Mouse (Mus musculus): ENCODE measurements around the gene Trim25.
"Not testable (repeated sequence)": the region's sequence is repeated elsewhere in the genome, so short reads cannot be mapped to it uniquely, and the experiment has no call there.

The Trim25 gene

GRCm38 (mm10) chr11:88994492-88994891, 4.7 kb upstream of the Trim25 start:
- no peak for DNase-seq (ENCODE audit: low spot score)

- DNase-seq (ENCODE audit: low spot score), result no peak
These were observed 3.6 kb upstream of the Trim25 start for GRCm38 (mm10) chr11:88995616-88996015.

- DNase-seq (ENCODE audit: low spot score), result no peak
These were observed 2.7 kb upstream of the Trim25 start for GRCm38 (mm10) chr11:88996427-88996826.

GRCm38 (mm10) chr11:88997343-88997742, 1.8 kb upstream of the Trim25 start:
- not testable (repeated sequence) for DNase-seq (ENCODE audit: low spot score)

GRCm38 (mm10) chr11:88998406-88998805, 770 bp upstream of the Trim25 start:
- no peak for DNase-seq (ENCODE audit: low spot score)

GRCm38 (mm10) chr11:88999723-89000526, 749 bp downstream of the Trim25 start:
- DNase-seq (ENCODE audit: low spot score), result no peak

- no peak for DNase-seq (ENCODE audit: low spot score)
These were observed 1.3 kb downstream of the Trim25 start for GRCm38 (mm10) chr11:89000527-89000819.

- DNase-seq (ENCODE audit: low spot score), result no peak
These were observed 2.4 kb downstream of the Trim25 start for GRCm38 (mm10) chr11:89001569-89001968.

GRCm38 (mm10) chr11:89002068-89002467, 2.9 kb downstream of the Trim25 start:
- no peak for DNase-seq (ENCODE audit: low spot score)

- DNase-seq (ENCODE audit: low spot score), result no peak
These were observed 3.4 kb downstream of the Trim25 start for GRCm38 (mm10) chr11:89002621-89003020.

- no peak for DNase-seq (ENCODE audit: low spot score)
These were observed 3.9 kb downstream of the Trim25 start for GRCm38 (mm10) chr11:89003078-89003477.

- no peak for DNase-seq (ENCODE audit: low spot score)
These were observed 4.5 kb downstream of the Trim25 start for GRCm38 (mm10) chr11:89003726-89004125.

- DNase-seq (ENCODE audit: low spot score), result no peak
These were observed 6.3 kb downstream of the Trim25 start for GRCm38 (mm10) chr11:89005473-89005872.

- DNase-seq (ENCODE audit: low spot score), result no peak
These were observed 7.2 kb downstream of the Trim25 start for GRCm38 (mm10) chr11:89006404-89006803.

- no peak for DNase-seq (ENCODE audit: low spot score)
These were observed 8.4 kb downstream of the Trim25 start for GRCm38 (mm10) chr11:89007582-89007981.

GRCm38 (mm10) chr11:89009066-89009465, 9.9 kb downstream of the Trim25 start:
- no peak for DNase-seq (ENCODE audit: low spot score)

GRCm38 (mm10) chr11:89009496-89009895, 10.3 kb downstream of the Trim25 start:
- no peak for DNase-seq (ENCODE audit: low spot score)

- DNase-seq (ENCODE audit: low spot score), result no peak
These were observed 13.1 kb downstream of the Trim25 start for GRCm38 (mm10) chr11:89012241-89012640.

- peak; percentile 79 for DNase-seq (ENCODE audit: low spot score)
These were observed 18.5 kb downstream of the Trim25 start for GRCm38 (mm10) chr11:89017514-89018182.

GRCm38 (mm10) chr11:89020681-89021305, 21.6 kb downstream of the Trim25 start:
- no peak for DNase-seq (ENCODE audit: low spot score)

- no peak for DNase-seq (ENCODE audit: low spot score)
These were observed 22.5 kb downstream of the Trim25 start for GRCm38 (mm10) chr11:89021687-89022086.

GRCm38 (mm10) chr11:89022120-89022731, 23.1 kb downstream of the Trim25 start:
- no peak for DNase-seq (ENCODE audit: low spot score)

GRCm38 (mm10) chr11:89023477-89023876, 24.3 kb downstream of the Trim25 start:
- no peak for DNase-seq (ENCODE audit: low spot score)

Measured in c-Kit-positive CD71-positive TER-119-positive erythroid progenitor cells, embryonic 14.5 days (primary cell).